Mouse (Mus musculus): ENCODE data around the gene Prkcq.

DNA sequence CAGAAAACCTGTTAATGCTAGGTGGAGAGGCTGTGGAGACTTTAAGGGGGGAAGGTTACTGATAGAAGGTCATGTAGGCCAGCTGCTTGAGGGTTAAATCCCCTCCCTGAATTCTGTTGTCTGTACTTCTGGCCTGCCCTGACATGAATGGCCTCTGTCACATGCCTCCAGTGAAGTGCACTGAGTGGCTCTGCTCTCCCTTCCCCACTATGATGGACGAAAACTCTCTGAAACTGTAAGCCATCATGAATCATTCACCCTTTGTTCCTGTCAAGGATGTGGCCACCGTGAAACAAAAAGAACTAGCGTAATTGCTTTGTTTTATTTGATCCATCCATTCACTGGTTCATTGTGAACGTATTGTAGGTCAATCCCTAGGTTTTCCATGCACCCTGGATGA is 44.5 kb downstream of the Prkcq start:
- TF ChIP-seq CTCF (IDR thresholded peaks at IDR 0.05; ENCODE audit: control insufficient read depth, insufficient read depth, insufficient replicate concordance, low read depth, low read length) = no peak
- TF ChIP-seq POLR2A (IDR thresholded peaks at IDR 0.05; ENCODE audit: control insufficient read depth, low read depth, low read length) = no peak
